Mouse (Mus musculus) MEL-GATA-1-ER (cell line): ENCODE results near the gene Lhb.

Experiments
- DNase-seq: peaks from one replicate; pipeline ENCODE4 v3.0.0-alpha.2; 2012; ENCODE audit warnings: low read depth; ENCODE audit errors: extremely low read depth

The Lhb gene

GRCm38 (mm10) chr7:45413864-45414739 is 6.5 kb upstream of the Lhb start:
- DNase-seq = no peak

- DNase-seq = no peak
Measured at GRCm38 (mm10) chr7:45414740-45415224, 5.8 kb upstream of the Lhb start.

- DNase-seq = no peak
Measured at GRCm38 (mm10) chr7:45415636-45416035, 5.0 kb upstream of the Lhb start.

- no peak for DNase-seq
Measured at GRCm38 (mm10) chr7:45417962-45418492, 2.6 kb upstream of the Lhb start.

GRCm38 (mm10) chr7:45419859-45420614 is 583 bp upstream of the Lhb start:
- no peak for DNase-seq

- DNase-seq = no peak
Measured at GRCm38 (mm10) chr7:45421194-45421593, 574 bp downstream of the Lhb start.

GRCm38 (mm10) chr7:45426556-45426955 is 5.9 kb downstream of the Lhb start:
- no peak for DNase-seq

- DNase-seq = no peak
Measured at GRCm38 (mm10) chr7:45433835-45434202, 13.2 kb downstream of the Lhb start.

- DNase-seq = peak; percentile 99
Measured at GRCm38 (mm10) chr7:45434203-45435015, 13.8 kb downstream of the Lhb start, which contains the start of gene Gys1. Gene Gys1 (plus strand): TSS chr7:45434844.

GRCm38 (mm10) chr7:45435038-45435437 is 14.4 kb downstream of the Lhb start:
- no peak for DNase-seq

GRCm38 (mm10) chr7:45436444-45436843 is 15.8 kb downstream of the Lhb start:
- no peak for DNase-seq

GRCm38 (mm10) chr7:45437046-45437445 is 16.4 kb downstream of the Lhb start:
- DNase-seq = no peak

- no peak for DNase-seq
Measured at GRCm38 (mm10) chr7:45437521-45438276, 17.1 kb downstream of the Lhb start, which contains the start of gene Ruvbl2. Gene Ruvbl2 (minus strand): TSS chr7:45438096.

- no peak for DNase-seq
Measured at GRCm38 (mm10) chr7:45443526-45444420, 23.2 kb downstream of the Lhb start.

GRCm38 (mm10) chr7:45446589-45446988 is 26.0 kb downstream of the Lhb start:
- no peak for DNase-seq

- DNase-seq = no peak
Measured at GRCm38 (mm10) chr7:45447325-45447990, 26.8 kb downstream of the Lhb start.

- DNase-seq = no peak
Measured at GRCm38 (mm10) chr7:45449974-45450373, 29.4 kb downstream of the Lhb start.

- DNase-seq = peak; percentile 60
Measured at GRCm38 (mm10) chr7:45451344-45451982, 30.8 kb downstream of the Lhb start.
